Mouse (Mus musculus) layer of hippocampus, adult 11-12 months (tissue): Measurements from ENCODE around the gene Myh6.
"Not testable (repeated sequence)": the region's sequence is repeated elsewhere in the genome, so short reads cannot be mapped to it uniquely, and the experiment has no call there.

ENCODE experiments used
- DNase-seq: peaks from one replicate; pipeline ENCODE4 v3.0.0; 2022; ENCODE audit warnings: low spot score

Myh6 gene

GRCm38 (mm10) chr14:54956533-54956932, 10.2 kb downstream of the Myh6 start:
- no peak for DNase-seq

- no peak for DNase-seq
Measured at GRCm38 (mm10) chr14:54955481-54955880, 11.2 kb downstream of the Myh6 start.

- no peak for DNase-seq
Measured at GRCm38 (mm10) chr14:54954474-54954873, 12.3 kb downstream of the Myh6 start.

- DNase-seq, result no peak
Measured at GRCm38 (mm10) chr14:54953664-54954206, 13.0 kb downstream of the Myh6 start.

GRCm38 (mm10) chr14:54951587-54951986, 15.1 kb downstream of the Myh6 start:
- DNase-seq, result no peak

- no peak for DNase-seq
Measured at GRCm38 (mm10) chr14:54950493-54950892, 16.2 kb downstream of the Myh6 start.

GRCm38 (mm10) chr14:54948781-54949180, 17.9 kb downstream of the Myh6 start:
- DNase-seq, result no peak

- DNase-seq, result not testable (repeated sequence)
Measured at GRCm38 (mm10) chr14:54947008-54947407, 19.7 kb downstream of the Myh6 start.

GRCm38 (mm10) chr14:54945975-54946704, 20.6 kb downstream of the Myh6 start:
- DNase-seq, result no peak

GRCm38 (mm10) chr14:54944939-54945338, 21.8 kb downstream of the Myh6 start:
- no peak for DNase-seq

GRCm38 (mm10) chr14:54943971-54944370, 22.8 kb downstream of the Myh6 start:
- no peak for DNase-seq

- no peak for DNase-seq
Measured at GRCm38 (mm10) chr14:54942479-54942878, 24.2 kb downstream of the Myh6 start.

- no peak for DNase-seq
Measured at GRCm38 (mm10) chr14:54941024-54941978, 25.4 kb downstream of the Myh6 start.

GRCm38 (mm10) chr14:54940176-54940530, 26.6 kb downstream of the Myh6 start:
- no peak for DNase-seq

- DNase-seq, result peak; percentile 70
Measured at GRCm38 (mm10) chr14:54939434-54940175, 27.1 kb downstream of the Myh6 start.

- DNase-seq, result no peak
Measured at GRCm38 (mm10) chr14:54938431-54939219, 28.1 kb downstream of the Myh6 start.

GRCm38 (mm10) chr14:54937361-54938182, 29.2 kb downstream of the Myh6 start:
- no peak for DNase-seq

GRCm38 (mm10) chr14:54936831-54937160, 29.9 kb downstream of the Myh6 start:
- no peak for DNase-seq

- peak; percentile 87 for DNase-seq
Measured at GRCm38 (mm10) chr14:54935904-54936830, 30.6 kb downstream of the Myh6 start, which contains the start of gene Cmtm5. Gene Cmtm5 (plus strand): TSS chr14:54936261.
